Mouse (Mus musculus): ENCODE results near the gene Rps18.

- no peak for TF ChIP-seq CTCF (IDR thresholded peaks at IDR 0.05; ENCODE audit: low read depth)
- TF ChIP-seq EP300 (IDR thresholded peaks at IDR 0.05; ENCODE audit: low read depth): no peak
Observed at GRCm38 (mm10) chr17:33915671-33916250, 40.0 kb downstream of the Rps18 start, which contains the start of the genes Tapbp and Zbtb22.

All from liver, embryonic 14.5 days (tissue).